Mouse (Mus musculus) midbrain, embryonic 13.5 days (tissue): Measurements from ENCODE around the gene Tfpi2. TPM values are rescaled to one million over a fixed set of nuclear protein-coding genes. Genes with fewer than 3 reads are reported as not detected.
A peak's percentile ranks its signal among the peaks of the same experiment; 100 is the strongest.

ENCODE experiments used
- ATAC-seq: fragments of 200-750 bp; cut with Nextera tagmentation; 2 replicates; pipeline ENCODE4 v1.8.0; 2017; ENCODE audit warnings: mild to moderate bottlenecking, moderate TSS enrichment, moderate library complexity
- H3K27ac ChIP-seq: fragments of 300-500 bp; sonication (generic); 2 replicates; pipeline ENCODE4 v1.5.1; 2015; ENCODE audit warnings: inconsistent platforms, mild to moderate bottlenecking, moderate library complexity
- H3K27me3 ChIP-seq: fragments of 300-500 bp; sonication (generic); 2 replicates; pipeline ENCODE4 v1.6.1; 2015; ENCODE audit warnings: mild to moderate bottlenecking, inconsistent platforms
- H3K36me3 ChIP-seq: fragments of 300-500 bp; sonication (generic); 2 replicates; pipeline ENCODE4 v1.6.1; 2015; ENCODE audit warnings: mild to moderate bottlenecking, inconsistent platforms
- H3K4me1 ChIP-seq: fragments of 300-500 bp; sonication (generic); replicated peaks from 2 replicates; pipeline ENCODE4 v1.6.1; 2015; ENCODE audit warnings: inconsistent platforms
- H3K4me2 ChIP-seq: fragments of 300-500 bp; sonication (generic); replicated peaks from 2 replicates; pipeline ENCODE4 v1.6.1; 2015; ENCODE audit warnings: moderate library complexity, mild to moderate bottlenecking, inconsistent platforms
- H3K4me3 ChIP-seq: fragments of 300-500 bp; sonication (generic); replicated peaks from 2 replicates; pipeline ENCODE4 v1.5.1; 2015; ENCODE audit warnings: mild to moderate bottlenecking, inconsistent platforms
- H3K9ac ChIP-seq: fragments of 300-500 bp; sonication (generic); replicated peaks from 2 replicates; pipeline ENCODE4 v1.6.1; 2015; ENCODE audit warnings: mild to moderate bottlenecking, inconsistent platforms
- H3K9me3 ChIP-seq: fragments of 300-500 bp; sonication (generic); 2 replicates; pipeline ENCODE4 v1.6.1; 2016; ENCODE audit warnings: mild to moderate bottlenecking, inconsistent platforms
- WGBS: fragments of 180-500 bp; shearing (Covaris S2); methylation state at CpG from one replicate; pipeline ENCODE4 v1.1.7; 2015; 5-methylcytosine and 5-hydroxymethylcytosine counted together
- polyA plus RNA-seq: library from polyadenylated mRNA; unstranded; fragments of >200 nt; fragmentation: Nextera tagmentation; extraction: Ambion mirVana; gene quantifications from 2 replicates; pipeline ENCODE4 v1.2.1, GENCODE M21; 2015

Gene Tfpi2
- 0.39 and 0.65 TPM in 2 replicates for polyA plus RNA-seq

DNA sequence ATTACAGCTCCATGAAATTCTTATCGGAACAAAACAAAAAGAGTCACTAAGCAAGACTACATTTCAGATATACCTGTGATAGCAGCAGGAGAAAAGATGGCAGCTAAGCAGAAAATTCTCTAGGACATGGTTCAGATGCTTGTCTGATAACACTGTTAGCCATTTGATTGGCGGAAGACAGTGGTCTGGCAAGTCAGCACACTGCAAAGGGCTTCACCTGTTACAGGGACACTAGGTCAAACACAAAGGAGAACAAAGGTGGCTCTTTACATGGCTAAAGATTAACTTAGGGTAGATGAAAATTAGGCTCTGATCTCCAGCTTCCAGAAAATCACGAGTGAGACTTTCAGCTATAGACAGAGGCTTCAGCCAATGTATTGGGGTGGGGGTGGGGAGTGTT lies at the start of gene Tfpi2:
TSS of gene Tfpi2 (minus strand) at position 170 of the 400 bp plus-strand sequence.
- H3K9ac ChIP-seq = no peak within 1 kb of the TSS
- no peak within 1 kb of the TSS for H3K27ac ChIP-seq
- H3K9me3 ChIP-seq = no peaks in the 10 kb centered on the region
- no peak within 1 kb of the TSS for H3K4me3 ChIP-seq
- H3K4me1 ChIP-seq = no peaks in the 10 kb centered on the region
- ATAC-seq = no peak
- 85% methylated on average over 3 of the region's 3 CpGs for WGBS
- no peaks in the 10 kb centered on the region for H3K36me3 ChIP-seq
- H3K4me2 ChIP-seq = no peak within 1 kb of the TSS
- no peaks in the 10 kb centered on the region for H3K27me3 ChIP-seq

DNA sequence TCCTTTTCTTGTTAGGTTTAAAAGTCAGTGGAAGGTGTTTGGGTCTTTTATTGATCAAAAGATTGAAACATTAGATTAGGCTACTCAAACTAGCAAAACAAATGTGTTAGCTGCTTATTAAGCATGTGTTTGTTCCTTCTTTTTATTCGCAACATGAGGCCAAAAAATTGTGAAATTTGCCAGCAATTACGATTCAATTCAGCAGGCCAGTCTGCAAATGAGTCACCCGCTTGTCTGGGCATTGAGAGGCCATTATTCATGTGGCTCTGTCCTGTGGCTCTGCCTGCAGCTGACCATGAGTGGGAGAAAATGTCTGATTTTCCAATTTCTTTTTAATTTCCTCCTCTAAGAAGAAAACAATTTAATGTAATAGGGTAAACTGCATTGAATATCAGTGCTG lies 42.2 kb upstream of the Tfpi2 start:
- Histone ChIP-seq H3K27ac (no peak overlapping the region), H3K27me3 (no peaks in the 10 kb centered on the region), H3K4me3 (no peak overlapping the region), H3K9ac (no peak overlapping the region), H3K4me1 (no peaks in the 10 kb centered on the region), H3K4me2 (no peak overlapping the region), H3K9me3 (no peaks in the 10 kb centered on the region), H3K36me3 (no peaks in the 10 kb centered on the region)
- WGBS = 72% methylated on average over 3 of the region's 3 CpGs
- no peak for ATAC-seq

DNA sequence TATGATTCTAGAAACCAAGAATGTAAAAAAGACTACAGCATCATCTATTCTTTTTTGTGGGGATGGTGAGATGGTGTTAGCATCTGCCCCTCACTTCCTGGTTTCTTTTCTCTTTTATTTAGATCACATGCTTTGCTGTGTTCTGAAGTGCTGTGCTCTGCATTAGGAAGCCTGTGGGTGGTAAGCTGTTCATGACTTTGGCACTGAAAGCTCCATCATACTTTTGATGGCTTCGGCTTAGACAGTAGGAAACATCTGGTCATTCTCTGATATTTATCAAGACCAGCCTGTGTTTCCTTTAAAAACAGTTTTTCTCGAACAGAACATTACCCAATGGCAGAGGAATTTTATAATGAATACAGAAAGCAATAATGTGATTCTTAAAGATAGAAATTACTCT lies 37.6 kb upstream of the Tfpi2 start:
- no peaks in the 10 kb centered on the region for H3K4me1 ChIP-seq
- no peaks in the 10 kb centered on the region for H3K27me3 ChIP-seq
- H3K9ac ChIP-seq = no peak overlapping the region
- no peak for ATAC-seq
- no peak overlapping the region for H3K4me2 ChIP-seq
- WGBS = 78% methylated on average over 2 of the region's 2 CpGs
- H3K9me3 ChIP-seq = no peaks in the 10 kb centered on the region
- no peak overlapping the region for H3K4me3 ChIP-seq
- H3K27ac ChIP-seq = no peak overlapping the region
- no peaks in the 10 kb centered on the region for H3K36me3 ChIP-seq

DNA sequence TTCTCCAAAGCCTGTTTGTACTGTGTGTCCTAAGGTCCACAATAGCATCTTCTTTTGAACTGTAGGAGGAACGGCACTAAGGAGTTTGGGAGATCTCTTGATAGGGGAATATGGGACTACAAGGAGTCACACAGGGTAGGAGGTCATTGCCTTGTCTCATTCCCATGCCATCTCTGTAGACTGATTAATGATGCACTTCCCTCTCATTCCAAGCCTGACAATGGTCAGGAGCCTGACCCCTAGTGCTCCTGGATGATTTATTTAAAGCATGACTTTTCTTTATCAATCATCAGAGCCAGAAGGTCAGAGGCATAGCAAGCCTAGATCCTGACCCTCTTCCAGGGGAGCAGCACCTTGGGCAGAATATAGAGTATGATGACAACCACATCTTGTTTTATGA lies 33.9 kb upstream of the Tfpi2 start:
- H3K9ac ChIP-seq = no peak overlapping the region
- H3K4me1 ChIP-seq = no peaks in the 10 kb centered on the region
- no peak overlapping the region for H3K4me3 ChIP-seq
- no peaks in the 10 kb centered on the region for H3K9me3 ChIP-seq
- no peak for ATAC-seq
- no peaks in the 10 kb centered on the region for H3K27me3 ChIP-seq
- H3K27ac ChIP-seq = no peak overlapping the region
- no peaks in the 10 kb centered on the region for H3K36me3 ChIP-seq
- WGBS = 71% methylated on average over 1 of the region's 1 CpGs
- no peak overlapping the region for H3K4me2 ChIP-seq

DNA sequence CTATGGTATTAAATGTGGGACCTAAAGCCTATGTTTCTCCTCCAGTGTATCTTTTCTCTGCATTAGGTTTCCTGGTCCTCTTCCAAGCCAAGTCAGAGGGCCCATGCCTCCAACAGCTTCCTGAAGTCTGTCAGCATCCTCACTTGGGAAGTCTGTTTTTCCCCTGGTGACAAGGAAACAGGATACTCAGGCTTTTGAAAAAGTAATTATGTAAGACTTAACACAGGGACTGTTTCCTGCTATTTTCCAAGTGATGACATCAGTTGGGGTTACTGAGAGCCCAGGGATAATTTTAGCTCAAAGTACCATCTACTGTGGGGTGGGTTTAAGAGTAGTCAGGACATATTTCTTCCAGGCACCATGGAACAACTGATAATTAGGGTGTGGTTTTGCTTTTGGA lies 20.8 kb upstream of the Tfpi2 start:
- Histone ChIP-seq H3K27me3 (no peaks in the 10 kb centered on the region), H3K9ac (no peak overlapping the region), H3K36me3 (no peaks in the 10 kb centered on the region), H3K4me1 (no peaks in the 10 kb centered on the region), H3K27ac (no peak overlapping the region), H3K4me3 (no peak overlapping the region), H3K9me3 (no peaks in the 10 kb centered on the region), H3K4me2 (no peak overlapping the region)
- no peak for ATAC-seq

DNA sequence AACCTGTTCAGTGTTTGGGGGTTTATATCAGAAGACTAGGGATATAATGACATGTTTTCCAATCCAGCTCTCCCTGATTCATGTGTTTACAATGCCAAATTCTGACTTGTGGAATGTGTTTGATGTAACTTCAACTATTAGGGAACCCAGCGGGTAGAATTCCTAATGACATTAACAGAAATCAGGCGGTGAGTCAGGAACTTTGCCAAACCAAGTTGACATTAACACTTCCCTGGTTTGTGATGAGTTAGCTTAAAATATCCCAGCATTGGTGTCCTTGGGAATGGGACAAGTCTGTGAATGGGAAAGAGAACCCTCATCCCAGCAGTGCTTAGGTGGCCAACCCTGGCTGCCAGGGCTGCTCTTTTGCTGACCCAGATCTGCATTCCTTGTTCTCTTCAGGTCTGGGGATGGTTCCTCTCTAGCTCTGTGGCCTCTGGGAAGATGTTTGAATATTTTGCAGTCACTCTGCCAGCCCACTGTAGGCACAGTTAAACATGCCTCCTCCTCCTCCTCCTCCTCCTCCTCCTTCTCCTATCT lies 19.9 kb upstream of the Tfpi2 start:
- Histone ChIP-seq H3K27me3 (0 out of 2 replicates have a peak, but pooled peaks cover 3% of the 10 kb centered on the region), H3K4me2 (no peak overlapping the region), H3K4me3 (no peak overlapping the region), H3K36me3 (no peaks in the 10 kb centered on the region), H3K9ac (no peak overlapping the region), H3K27ac (no peak overlapping the region), H3K4me1 (peaks cover 7% of the 10 kb centered on the region), H3K9me3 (no peaks in the 10 kb centered on the region)
- ATAC-seq = no peak
- 84% methylated on average over 2 of the region's 2 CpGs for WGBS

DNA sequence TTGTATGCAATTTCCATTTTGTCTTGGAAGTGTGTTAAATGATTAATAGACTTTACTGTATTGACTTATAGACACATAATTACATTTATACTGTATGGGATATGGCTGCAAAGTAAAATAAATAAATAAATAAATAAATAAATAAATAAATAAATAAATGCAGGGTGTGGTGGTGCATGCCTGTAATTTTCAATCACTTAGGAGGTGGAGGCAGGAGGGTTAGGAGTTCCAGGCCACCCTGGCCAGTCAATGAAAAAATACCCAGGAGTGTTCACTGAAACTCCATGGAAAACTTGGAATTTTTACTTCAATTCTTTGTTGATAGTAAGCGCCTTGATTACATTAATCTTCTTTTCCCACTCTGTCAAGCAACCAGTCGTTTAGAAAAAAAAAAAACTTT lies 16.1 kb upstream of the Tfpi2 start:
- no peak overlapping the region for H3K27ac ChIP-seq
- 0 out of 2 replicates have a peak, but pooled peaks cover 3% of the 10 kb centered on the region for H3K27me3 ChIP-seq
- H3K9ac ChIP-seq = no peak overlapping the region
- no peak overlapping the region for H3K4me3 ChIP-seq
- no peaks in the 10 kb centered on the region for H3K36me3 ChIP-seq
- H3K4me2 ChIP-seq = no peak overlapping the region; the same call in 1 of the 2 replicates
- H3K4me1 ChIP-seq = peaks cover 7% of the 10 kb centered on the region
- 74% methylated on average over 2 of the region's 2 CpGs for WGBS
- no peak for ATAC-seq
- H3K9me3 ChIP-seq = no peaks in the 10 kb centered on the region

DNA sequence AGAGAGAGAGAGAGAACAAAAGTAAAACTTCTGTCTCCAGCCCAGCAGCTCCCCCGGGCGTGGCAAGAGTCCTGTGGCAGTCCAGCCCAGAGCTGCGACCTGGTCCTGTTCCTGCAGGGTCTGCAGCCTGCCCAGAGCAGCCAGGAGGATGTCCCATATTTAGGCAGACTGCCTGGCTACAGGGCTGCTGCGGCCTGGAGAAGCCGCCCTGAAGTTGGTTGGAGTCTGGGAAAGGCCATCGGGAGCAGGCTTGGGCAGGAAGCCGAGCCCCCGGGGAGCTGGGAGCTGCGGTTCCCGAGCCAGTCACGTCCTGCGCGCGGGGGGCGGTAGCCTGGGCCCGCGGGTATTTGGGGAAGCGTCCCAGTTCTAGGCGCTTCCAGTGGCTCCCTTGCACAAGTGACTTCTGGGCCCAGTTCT lies 15.2 kb upstream of the Tfpi2 start, which contains the start of gene Gng11:
TSS of gene Gng11 (plus strand) at position 15 of the 417 bp plus-strand sequence.
- no peak within 1 kb of the TSS for H3K27ac ChIP-seq
- ATAC-seq = peak; percentile 82

DNA sequence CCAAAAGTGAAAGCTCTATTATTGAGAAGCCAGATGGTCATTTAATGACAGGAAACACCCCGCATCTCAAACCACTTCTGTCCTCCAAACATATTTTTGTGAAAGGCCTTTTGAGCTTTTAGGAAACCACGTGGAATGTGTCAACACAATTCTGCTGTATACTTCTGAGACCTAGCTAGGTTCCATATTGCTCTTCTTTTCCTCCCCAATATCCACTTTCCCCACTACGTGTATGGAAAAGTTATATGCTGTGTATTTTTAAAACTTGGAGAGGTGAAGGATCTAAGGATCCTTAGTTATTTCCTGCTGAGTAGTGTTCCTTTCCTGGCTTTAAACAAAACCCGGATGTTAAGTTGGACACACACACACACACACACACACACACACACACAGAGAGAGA lies 14.7 kb upstream of the Tfpi2 start:
- ATAC-seq = no peak
- peaks cover 7% of the 10 kb centered on the region for H3K4me1 ChIP-seq
- no peaks in the 10 kb centered on the region for H3K36me3 ChIP-seq
- WGBS = 64% methylated on average over 4 of the region's 4 CpGs
- 0 out of 2 replicates have a peak, but pooled peaks cover 3% of the 10 kb centered on the region for H3K27me3 ChIP-seq
- peak overlapping the region; percentile 52; the same call in 1 of the 2 replicates for H3K4me2 ChIP-seq
- H3K4me3 ChIP-seq = no peak overlapping the region
- H3K9ac ChIP-seq = no peak overlapping the region
- no peak overlapping the region for H3K27ac ChIP-seq
- H3K9me3 ChIP-seq = no peaks in the 10 kb centered on the region

More for the DNA sequence above, 15.2 kb upstream of the Tfpi2 start, which contains the start of gene Gng11:
- Histone ChIP-seq H3K9me3 (no peaks in the 10 kb centered on the region), H3K4me1 (peaks cover 7% of the 10 kb centered on the region), H3K4me2 (peak within 1 kb of the TSS; percentile 52), H3K4me3 (peak within 1 kb of the TSS; percentile 32), H3K36me3 (no peaks in the 10 kb centered on the region), H3K9ac (peak within 1 kb of the TSS; percentile 34), H3K27me3 (0 out of 2 replicates have a peak, but pooled peaks cover 3% of the 10 kb centered on the region)
- 1% methylated on average over 19 of the region's 19 CpGs for WGBS

DNA sequence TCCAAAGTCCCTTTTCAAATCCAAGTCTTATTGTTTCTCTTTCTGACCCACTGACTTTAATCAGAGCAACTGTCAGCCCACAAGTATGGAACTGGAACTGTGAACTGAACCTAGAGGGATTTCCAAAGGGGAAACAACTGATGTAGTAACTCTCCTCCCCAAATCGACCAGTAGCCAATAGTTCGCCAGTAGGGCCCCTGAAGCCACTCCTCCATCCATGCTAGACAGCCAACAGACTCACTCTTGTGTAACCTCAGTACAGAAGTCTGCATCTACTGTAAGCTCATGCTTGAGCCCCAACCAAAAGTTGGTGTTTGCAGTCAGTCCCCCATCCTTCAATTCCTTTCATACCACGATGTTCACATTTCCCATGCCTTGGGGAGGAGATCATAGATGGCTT lies 12.0 kb upstream of the Tfpi2 start:
- Histone ChIP-seq H3K27me3 (0 out of 2 replicates have a peak, but pooled peaks cover 3% of the 10 kb centered on the region), H3K4me1 (peaks cover 7% of the 10 kb centered on the region), H3K27ac (no peak overlapping the region), H3K36me3 (no peaks in the 10 kb centered on the region), H3K4me3 (no peak overlapping the region), H3K9ac (no peak overlapping the region), H3K4me2 (no peak overlapping the region), H3K9me3 (no peaks in the 10 kb centered on the region)
- 77% methylated on average over 3 of the region's 3 CpGs for WGBS
- ATAC-seq = no peak

DNA sequence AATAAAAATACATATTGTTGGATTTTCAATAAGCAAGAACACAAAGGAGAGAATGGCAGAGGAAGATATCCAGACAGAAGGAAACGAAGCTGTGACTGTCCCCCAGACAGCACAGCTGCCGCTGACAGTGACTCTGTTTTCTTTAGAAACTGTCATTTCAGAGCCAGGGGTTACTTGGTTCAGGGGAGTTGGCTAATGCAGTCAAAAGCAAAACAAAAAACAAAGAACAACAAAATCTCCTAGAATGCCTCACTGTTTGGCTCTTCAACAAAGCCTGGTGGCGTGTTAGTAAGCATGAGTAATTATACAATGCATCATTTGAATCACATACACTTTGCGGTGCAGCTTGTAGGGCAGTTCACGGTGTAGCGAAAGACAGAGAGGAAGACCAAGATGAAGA lies 10.6 kb upstream of the Tfpi2 start:
- 0 out of 2 replicates have a peak, but pooled peaks cover 3% of the 10 kb centered on the region for H3K27me3 ChIP-seq
- no peaks in the 10 kb centered on the region for H3K36me3 ChIP-seq
- no peak overlapping the region for H3K4me3 ChIP-seq
- WGBS = 64% methylated on average over 6 of the region's 6 CpGs
- peaks cover 6% of the 10 kb centered on the region for H3K4me1 ChIP-seq
- ATAC-seq = no peak
- no peak overlapping the region for H3K27ac ChIP-seq
- H3K9me3 ChIP-seq = no peaks in the 10 kb centered on the region
- no peak overlapping the region for H3K9ac ChIP-seq
- H3K4me2 ChIP-seq = no peak overlapping the region

DNA sequence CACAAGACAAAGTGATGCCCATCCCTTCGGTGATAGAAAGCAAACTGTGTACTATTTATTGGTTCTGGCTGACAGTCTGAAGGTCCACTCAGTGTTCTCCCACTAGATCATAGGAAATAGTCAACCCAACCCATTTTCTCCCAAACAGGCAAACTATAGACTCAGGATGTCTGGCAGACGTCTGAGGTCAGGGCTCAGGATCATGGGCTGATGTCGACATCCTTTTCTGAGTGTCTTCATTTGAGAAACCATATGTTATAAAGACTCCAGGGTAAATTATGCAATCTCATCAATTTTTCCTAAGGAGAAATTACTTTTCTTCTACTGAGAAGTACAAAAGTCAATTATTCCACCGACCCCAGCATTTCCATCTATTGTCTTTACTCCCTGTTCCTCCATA lies 9.4 kb upstream of the Tfpi2 start:
- WGBS = 90% methylated on average over 4 of the region's 4 CpGs
- no peak for ATAC-seq
- no peaks in the 10 kb centered on the region for H3K36me3 ChIP-seq
- H3K27me3 ChIP-seq = no peaks in the 10 kb centered on the region
- H3K4me2 ChIP-seq = no peak overlapping the region
- H3K9me3 ChIP-seq = no peaks in the 10 kb centered on the region
- no peaks in the 10 kb centered on the region for H3K4me1 ChIP-seq
- no peak overlapping the region for H3K4me3 ChIP-seq
- H3K9ac ChIP-seq = no peak overlapping the region
- no peak overlapping the region for H3K27ac ChIP-seq

DNA sequence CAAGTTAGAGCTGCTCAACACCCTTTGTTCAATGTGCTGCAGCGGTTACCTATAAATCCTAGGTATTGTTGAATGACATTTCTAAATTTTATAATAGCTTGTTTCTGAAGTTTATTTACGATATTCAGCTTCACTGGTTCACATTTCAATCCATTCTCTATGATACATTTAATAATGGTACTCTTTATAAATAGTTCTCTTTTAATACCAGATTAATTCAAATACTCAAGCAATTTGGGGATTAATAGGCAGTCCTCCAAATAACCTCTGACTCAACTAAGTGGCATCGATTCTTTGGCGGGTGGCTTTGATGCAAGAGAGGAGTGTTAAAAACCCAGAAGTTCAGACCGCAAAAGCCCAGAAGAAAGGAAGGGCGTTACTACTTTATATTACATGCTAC lies 4.8 kb upstream of the Tfpi2 start, which contains the start of gene Gngt1:
TSS of gene Gngt1 (plus strand) at position 301 of the 400 bp plus-strand sequence.
- no peaks in the 10 kb centered on the region for H3K4me1 ChIP-seq
- no peak within 1 kb of the TSS for H3K27ac ChIP-seq
- no peaks in the 10 kb centered on the region for H3K9me3 ChIP-seq
- H3K4me3 ChIP-seq = no peak within 1 kb of the TSS
- H3K4me2 ChIP-seq = no peak within 1 kb of the TSS
- no peaks in the 10 kb centered on the region for H3K27me3 ChIP-seq
- H3K9ac ChIP-seq = no peak within 1 kb of the TSS
- no peaks in the 10 kb centered on the region for H3K36me3 ChIP-seq
- ATAC-seq = no peak
- 86% methylated on average over 6 of the region's 6 CpGs for WGBS
